Comparison of ENCODE assay signal across 10 mouse cellular contexts in the genomic region with DNA sequence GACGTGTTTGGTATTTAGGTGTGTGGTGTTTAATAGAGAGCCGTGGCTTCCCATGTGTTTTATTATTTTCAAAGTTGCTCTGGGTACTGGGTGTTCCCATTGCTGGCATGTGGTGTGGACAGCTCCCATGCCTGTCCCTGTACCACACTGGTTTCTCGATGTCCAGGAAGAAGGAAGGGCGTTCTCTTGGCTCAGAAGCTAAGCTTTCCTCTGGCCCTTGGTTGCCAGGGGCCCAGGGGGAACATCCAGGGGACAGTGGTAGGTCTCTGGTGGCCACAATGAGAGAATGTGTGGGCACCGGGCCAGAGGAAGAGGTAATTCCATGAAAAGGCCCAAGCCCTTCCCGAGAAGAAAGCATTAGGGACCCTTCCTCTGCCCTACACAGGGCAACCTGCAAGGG. TPM values are rescaled to one million over a fixed set of nuclear protein-coding genes. Genes with fewer than 3 reads are reported as not detected.
DNase-seq lines count a peak whose midpoint lies in the region; ATAC-seq lines count a peak whose summit lies in the region.
"Had no signal": no experiment of that assay in that cellular context is flagged by ENCODE, and none has a peak within 500 bp of the region (broad histone marks: within the 10 kb centered on the region; RNA-seq: fewer than 3 reads in every experiment).

No protein-coding gene starts in this region.

- H3K4me1 ChIP-seq in kidney, embryonic 14.5 days (ENCODE audit: control insufficient read depth, insufficient read depth, low read length) = no peaks in the 10 kb centered on the region
- peaks cover 38% of the 10 kb centered on the region for H3K4me1 ChIP-seq in hindbrain, embryonic 15.5 days (replicated peaks)
- H3K4me1 ChIP-seq in midbrain, embryonic 16.5 days (ENCODE audit: control insufficient read depth, insufficient read depth, low read length) = peaks cover 27% of the 10 kb centered on the region
- H3K4me1 ChIP-seq: liver, embryonic 15.5 days had no signal

- no peak overlapping the region for H3K27ac ChIP-seq in kidney, embryonic 14.5 days (ENCODE audit: low read depth, low read length)
- peak overlapping the region; percentile 83 for H3K27ac ChIP-seq in hindbrain, embryonic 15.5 days (replicated peaks)
- H3K27ac ChIP-seq in midbrain, embryonic 16.5 days (ENCODE audit: low read length) = peak overlapping the region; percentile 90
- H3K27ac ChIP-seq: intestine, embryonic 15.5 days; liver, embryonic 15.5 days had no signal

- H3K9ac ChIP-seq in kidney, embryonic 14.5 days (ENCODE audit: low read depth, low read length) = no peak overlapping the region
- H3K9ac ChIP-seq in hindbrain, embryonic 15.5 days = peak overlapping the region; percentile 29; the same call in 1 of the 2 replicates
- peak overlapping the region; percentile 52 for H3K9ac ChIP-seq in midbrain, embryonic 16.5 days (ENCODE audit: low read depth, low read length)
- H3K9ac ChIP-seq: intestine, embryonic 15.5 days; liver, embryonic 15.5 days had no signal

- intact Hi-C loops in left cerebral cortex, postnatal 14 days (cut with DNase I) = no loop called here

- peak; percentile 43 for DNase-seq in kidney, adult 11 months
- DNase-seq in cerebellum, postnatal 25 days = peak; percentile 40 to 59
- no peak for DNase-seq in adipocyte (ENCODE audit: low spot score)
- no peak for DNase-seq in left cerebral cortex, postnatal 14 days (ENCODE audit: low spot score in 2 of 2)
- DNase-seq in T-cell, adult 2 months (ENCODE audit: low spot score) = no peak

- peaks cover 23% of the 10 kb centered on the region for H3K27me3 ChIP-seq in kidney, embryonic 14.5 days (ENCODE audit: control insufficient read depth, insufficient read depth, low read length)
- H3K27me3 ChIP-seq in hindbrain, embryonic 15.5 days = no peaks in the 10 kb centered on the region
- H3K27me3 ChIP-seq in midbrain, embryonic 16.5 days (ENCODE audit: control insufficient read depth, insufficient read depth, low read depth, low read length) = no peaks in the 10 kb centered on the region

- H3K9me3 ChIP-seq in kidney, embryonic 14.5 days (ENCODE audit: control insufficient read depth, low read length) = no peaks in the 10 kb centered on the region
- H3K9me3 ChIP-seq in hindbrain, embryonic 15.5 days = no peaks in the 10 kb centered on the region
- no peaks in the 10 kb centered on the region for H3K9me3 ChIP-seq in midbrain, embryonic 16.5 days (replicated peaks; ENCODE audit: control insufficient read depth, low read length, poor library complexity, severe bottlenecking)
- H3K9me3 ChIP-seq: intestine, embryonic 15.5 days; liver, embryonic 15.5 days had no signal

- no peak for ATAC-seq in kidney, embryonic 14.5 days (ENCODE audit: low FRiP score, low TSS enrichment)
- no peak for ATAC-seq in hindbrain, embryonic 15.5 days (ENCODE audit: low FRiP score, low read depth)
- no peak for ATAC-seq in midbrain, embryonic 16.5 days
- ATAC-seq: intestine, embryonic 15.5 days had no signal

- no peaks in the 10 kb centered on the region for H3K36me3 ChIP-seq in kidney, embryonic 14.5 days (ENCODE audit: control insufficient read depth, insufficient read depth, low read length)
- H3K36me3 ChIP-seq in hindbrain, embryonic 15.5 days = no peaks in the 10 kb centered on the region
- no peaks in the 10 kb centered on the region for H3K36me3 ChIP-seq in midbrain, embryonic 16.5 days (ENCODE audit: control insufficient read depth, insufficient read depth, low read length)
- H3K36me3 ChIP-seq: intestine, embryonic 15.5 days; liver, embryonic 15.5 days had no signal

- H3K4me3 ChIP-seq in kidney, embryonic 14.5 days (ENCODE audit: low read length) = no peak overlapping the region
- H3K4me3 ChIP-seq in hindbrain, embryonic 15.5 days = no peak overlapping the region
- no peak overlapping the region for H3K4me3 ChIP-seq in midbrain, embryonic 16.5 days (ENCODE audit: low read depth, low read length)
- H3K4me3 ChIP-seq: intestine, embryonic 15.5 days; liver, embryonic 15.5 days had no signal

- no peak overlapping the region for H3K4me2 ChIP-seq in kidney, embryonic 14.5 days (replicated peaks; ENCODE audit: low read depth, low read length)
- H3K4me2 ChIP-seq in hindbrain, embryonic 15.5 days = no peak overlapping the region
- peak overlapping the region; percentile 18; the same call in 1 of the 2 replicates for H3K4me2 ChIP-seq in midbrain, embryonic 16.5 days (ENCODE audit: low read length)
- H3K4me2 ChIP-seq: intestine, embryonic 15.5 days; liver, embryonic 15.5 days had no signal

- WGBS in kidney, embryonic 14.5 days = 61% methylated on average over 6 of the region's 6 CpGs
- 53% methylated on average over 6 of the region's 6 CpGs for WGBS in hindbrain, embryonic 15.5 days
- 61% methylated on average over 6 of the region's 6 CpGs for WGBS in midbrain, embryonic 16.5 days

RNA-seq across cellular contexts. Expression of a gene that starts 27.5 kb away (rescaled TPM):
- polyA plus RNA-seq in kidney, embryonic 14.5 days (2014; fragmentation: Nextera tagmentation; extraction: Ambion mirVana) = 11.5 and 13.2 TPM in 2 replicates
- polyA plus RNA-seq in hindbrain, embryonic 15.5 days (2015; fragmentation: Nextera tagmentation; extraction: Ambion mirVana) = 24.2 and 24.7 TPM in 2 replicates
- polyA plus RNA-seq in midbrain, embryonic 16.5 days (2015; fragmentation: Nextera tagmentation; extraction: Ambion mirVana) = 28.1 and 31.6 TPM in 2 replicates
- total RNA-seq in left cerebral cortex, postnatal 14 days (2021) = 10 to 100 TPM; 56.5 to 57.5 TPM

Comparison
In these comparisons a context has a peak if more than half of its experiments do, and no peak if none do; other contexts are left out.
1. DNase-seq: peak in kidney, adult 11 months (single experiment) and cerebellum, postnatal 25 days (2 of 2); none in adipocyte (single experiment), left cerebral cortex, postnatal 14 days (0 of 2) and T-cell, adult 2 months (single experiment).